Mouse (Mus musculus): ENCODE results near the gene Nrn1. TPM values are rescaled to one million over a fixed set of nuclear protein-coding genes. Genes with fewer than 3 reads are reported as not detected.

The Nrn1 gene
- polyA plus RNA-seq (2012; ENCODE audit: low replicate concordance), result 13.4 and 70.4 TPM in 2 replicates

GRCm38 (mm10) chr13:36734731-36735571, at the start of gene Nrn1:
Gene Nrn1, minus strand, starts transcription at chr13:36735131.

Measured in hematopoietic multipotent progenitor cell, adult 10-12 weeks (in vitro differentiated cells).